Mouse (Mus musculus): ENCODE data around the gene Pou3f3.

- no peak for TF ChIP-seq POLR2A (IDR thresholded peaks at IDR 0.05; ENCODE audit: low read depth, low read length)
- TF ChIP-seq CTCF (IDR thresholded peaks at IDR 0.05; ENCODE audit: borderline replicate concordance, insufficient read depth, low read length) = no peak
These were observed 2.4 kb downstream of the Pou3f3 start for GRCm38 (mm10) chr1:42697756-42698583.
